Mouse (Mus musculus) spleen, adult 12 weeks (tissue): Measurements from ENCODE around the gene Spint2.
A peak's percentile ranks its signal among the peaks of the same experiment; 100 is the strongest.

Experiments used
- DNase-seq: peaks from one replicate; pipeline ENCODE4 v3.0.0; 2022; ENCODE audit warnings: low spot score

Gene Spint2

DNA sequence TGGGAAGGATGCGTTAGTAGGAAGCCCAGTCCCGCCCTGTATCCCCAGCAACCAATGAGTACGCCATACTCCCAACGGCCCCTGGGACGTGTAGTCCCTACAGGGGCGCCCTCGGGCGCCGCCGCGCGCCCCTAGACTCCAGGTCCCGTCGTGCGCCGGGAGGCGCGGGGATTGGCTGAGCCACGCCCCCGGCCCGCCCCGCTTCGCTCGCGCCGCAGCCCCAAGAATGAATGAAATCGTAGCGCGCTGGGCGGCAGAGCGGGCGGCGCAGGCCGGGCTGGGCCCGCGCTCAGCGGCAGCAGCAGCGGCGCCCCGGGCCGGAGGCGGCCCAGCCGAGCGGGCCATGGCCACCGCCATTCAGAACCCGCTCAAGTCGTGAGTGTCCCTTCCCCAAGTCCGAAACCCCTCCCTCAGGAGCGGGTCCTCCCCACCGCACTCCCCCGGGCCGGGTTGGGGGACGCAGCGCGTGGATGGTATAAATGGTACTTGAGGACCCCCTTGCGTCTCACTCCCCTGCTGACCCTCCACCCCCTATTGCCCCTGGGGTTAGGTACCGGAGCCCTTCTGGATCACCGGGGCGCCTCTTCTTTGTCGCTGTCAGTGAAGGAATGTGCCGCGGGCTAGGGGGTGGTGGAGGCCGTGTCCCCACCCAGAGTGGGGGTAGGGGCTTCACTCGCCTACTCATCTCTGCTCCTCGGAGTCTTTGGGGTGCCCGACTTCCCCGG is 22.2 kb upstream of the Spint2 start, which contains the start of gene Dpf1:
Gene Dpf1, plus strand, starts transcription at position 214 of the 725 bp plus-strand sequence.
- DNase-seq: no peak

DNA sequence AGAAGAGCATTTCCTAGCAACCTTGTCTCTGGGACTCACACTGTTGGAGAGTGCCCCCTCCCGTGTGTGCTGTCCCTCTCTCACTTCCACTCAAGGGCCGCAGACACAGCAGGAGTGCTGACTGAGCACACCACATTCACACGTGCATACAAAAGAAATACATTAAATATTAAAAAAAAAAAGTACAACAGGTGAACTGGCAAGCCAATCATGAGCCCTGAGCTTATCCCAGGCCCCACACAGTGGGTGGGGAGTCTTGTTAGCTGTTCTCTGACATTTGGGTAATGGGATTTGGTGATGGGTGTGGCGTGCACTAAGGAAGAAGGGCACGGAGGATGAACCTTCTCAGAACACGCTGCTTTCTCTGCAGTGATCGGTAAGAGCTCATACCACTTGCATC is 20.9 kb upstream of the Spint2 start:
- DNase-seq: no peak

DNA sequence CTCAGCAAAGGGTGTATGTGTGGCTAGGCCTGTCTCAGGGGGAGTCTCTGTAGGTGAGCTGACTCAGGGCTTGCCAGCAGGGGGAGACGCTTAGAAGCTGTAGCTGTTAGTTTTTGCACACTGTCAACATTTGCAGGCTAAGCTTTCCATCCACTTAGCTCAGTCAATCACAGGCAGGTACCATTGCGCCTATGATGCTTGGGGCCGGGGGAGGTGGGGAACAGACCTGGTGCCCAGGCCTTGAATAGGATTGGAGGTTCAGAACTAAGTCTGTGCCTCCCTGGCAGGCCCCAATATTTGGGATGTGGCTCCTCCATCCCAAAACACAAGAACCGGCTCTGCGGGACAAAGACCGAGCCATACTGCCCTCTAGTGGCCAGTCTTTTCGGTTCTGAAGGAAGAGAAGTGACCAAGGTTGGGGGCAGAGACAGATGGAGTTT is 19.4 kb upstream of the Spint2 start:
- DNase-seq: peak; percentile 17

DNA sequence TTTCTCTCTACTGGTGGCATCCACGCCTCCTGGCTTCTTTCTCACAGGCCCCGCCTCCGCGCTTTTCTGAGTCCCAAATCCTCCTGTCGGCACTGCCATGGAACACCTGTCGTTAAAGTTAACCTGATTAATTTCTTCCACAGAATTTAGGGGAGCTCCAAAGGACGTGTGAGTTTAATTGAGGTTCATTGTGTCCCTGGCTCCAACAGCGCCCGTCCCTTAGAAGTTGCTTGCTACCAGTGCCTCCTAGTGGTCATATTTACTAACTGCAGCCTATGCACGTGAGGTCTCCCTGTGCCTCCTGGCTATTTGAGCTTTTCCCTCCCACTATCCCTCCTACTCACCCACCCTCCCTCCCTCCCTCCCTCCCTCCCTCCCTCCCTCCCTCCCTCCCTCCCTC is 15.3 kb upstream of the Spint2 start:
- DNase-seq: peak; percentile 15

DNA sequence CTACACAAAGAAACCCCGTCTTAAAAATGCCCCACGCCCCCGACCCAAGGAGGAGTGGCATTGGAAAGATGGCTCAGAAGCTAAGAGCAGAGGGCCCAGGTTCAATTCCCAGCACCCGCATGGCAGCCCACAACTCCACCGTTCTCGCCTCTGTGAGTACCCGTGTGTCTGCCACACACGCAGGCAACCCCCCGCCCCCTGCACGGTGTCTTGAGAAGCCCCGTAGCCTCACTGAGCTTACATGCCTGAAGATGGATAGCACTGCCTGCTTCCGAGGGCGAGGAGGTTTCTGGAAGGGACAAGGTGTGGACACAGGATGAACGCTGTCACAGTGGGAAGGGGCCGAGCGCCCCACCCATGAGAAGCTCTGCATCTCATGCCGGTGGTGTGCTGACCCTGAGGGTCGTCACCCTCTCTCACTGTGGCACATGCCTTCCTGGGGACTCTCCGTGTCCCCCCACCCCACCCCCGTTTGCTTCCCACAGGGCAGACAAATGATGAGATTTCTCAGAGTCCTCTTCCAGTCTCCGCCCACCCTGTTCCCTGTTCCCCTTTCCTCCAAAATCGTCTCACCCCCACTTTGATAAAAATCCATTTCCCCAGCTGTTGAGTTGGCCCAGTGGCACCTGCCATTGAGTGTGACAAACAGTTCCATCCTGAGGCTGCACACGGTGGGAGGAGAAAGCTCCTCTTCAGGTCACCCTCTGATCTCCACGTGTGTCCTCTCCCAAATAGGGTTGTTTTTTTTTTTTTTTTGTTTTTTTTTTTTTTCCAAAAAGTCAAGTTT is 14.3 kb upstream of the Spint2 start:
- no peak for DNase-seq

DNA sequence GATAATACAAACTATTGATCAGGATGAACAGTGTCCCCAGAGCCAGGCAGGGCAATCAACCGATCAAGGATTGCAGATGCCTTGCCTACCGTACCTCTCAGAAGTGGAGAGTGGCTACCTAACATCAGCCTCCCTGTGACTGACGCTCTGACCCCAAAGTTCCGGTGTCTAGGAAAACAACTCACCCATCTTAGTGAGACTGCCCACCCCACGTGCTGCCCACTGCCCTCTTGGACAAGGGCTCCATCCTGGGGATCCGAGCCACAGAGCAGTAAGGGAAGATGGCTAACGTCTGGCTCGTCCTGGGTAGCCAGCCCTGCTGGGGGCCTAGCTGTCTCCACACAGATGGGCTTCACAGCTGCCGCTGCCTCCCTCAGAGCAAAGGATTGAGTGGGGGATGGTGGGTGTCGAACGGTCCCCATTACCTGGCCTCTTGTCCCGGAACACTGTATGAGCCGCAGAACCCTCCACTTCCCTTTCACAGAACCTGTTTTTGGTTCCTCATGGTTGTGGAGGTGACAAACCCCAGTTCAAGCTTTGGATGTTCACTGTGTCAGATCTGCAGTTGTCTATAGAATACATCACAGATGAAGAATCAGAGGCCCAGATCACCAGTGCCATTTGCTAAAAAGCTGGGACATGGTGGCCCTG is 12.5 kb upstream of the Spint2 start:
- no peak for DNase-seq

DNA sequence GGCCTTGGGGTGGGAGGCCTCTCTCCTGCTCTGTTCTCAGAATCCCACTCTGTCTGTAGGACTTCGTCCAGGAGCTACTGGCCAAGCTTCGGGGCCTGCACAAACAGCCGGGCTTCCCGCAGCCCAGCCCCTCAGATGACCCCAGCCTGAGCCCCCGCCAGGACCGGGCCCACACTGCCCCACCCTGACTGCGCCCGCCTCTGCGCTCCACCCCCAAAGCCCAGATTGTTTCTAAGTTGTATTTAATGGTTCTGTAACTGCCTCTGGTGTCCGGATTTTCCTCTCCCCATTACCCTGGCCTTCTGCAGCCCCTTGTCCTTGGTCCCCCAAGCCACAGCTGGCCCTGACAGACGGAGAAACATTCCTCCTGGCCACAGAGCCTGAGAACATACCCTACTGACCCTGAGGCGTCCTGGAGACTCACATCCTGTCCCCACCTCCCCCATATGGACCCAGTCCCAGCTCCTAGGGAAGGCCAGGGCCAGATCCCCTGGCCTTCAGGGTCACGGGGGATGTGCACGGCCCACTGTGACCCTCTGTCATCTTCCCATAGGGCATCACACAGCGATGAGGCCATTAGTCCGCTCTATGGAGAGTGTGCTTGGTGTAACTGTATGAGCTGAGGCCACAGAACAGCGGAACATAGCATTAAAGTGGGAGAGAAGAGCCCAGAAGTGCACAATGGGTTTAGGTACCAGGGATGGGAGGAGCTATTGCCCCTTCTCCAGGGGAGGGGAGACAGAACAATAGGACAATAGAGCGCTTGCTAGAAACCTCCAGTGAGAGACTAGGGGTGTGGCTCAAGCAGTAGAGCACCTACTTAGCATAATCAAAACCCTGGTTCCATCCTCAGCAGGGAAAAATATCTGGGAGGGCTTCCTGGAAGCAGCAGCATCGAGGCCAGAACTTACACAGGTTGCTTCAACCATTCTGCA is 11.7 kb upstream of the Spint2 start:
- no peak for DNase-seq

DNA sequence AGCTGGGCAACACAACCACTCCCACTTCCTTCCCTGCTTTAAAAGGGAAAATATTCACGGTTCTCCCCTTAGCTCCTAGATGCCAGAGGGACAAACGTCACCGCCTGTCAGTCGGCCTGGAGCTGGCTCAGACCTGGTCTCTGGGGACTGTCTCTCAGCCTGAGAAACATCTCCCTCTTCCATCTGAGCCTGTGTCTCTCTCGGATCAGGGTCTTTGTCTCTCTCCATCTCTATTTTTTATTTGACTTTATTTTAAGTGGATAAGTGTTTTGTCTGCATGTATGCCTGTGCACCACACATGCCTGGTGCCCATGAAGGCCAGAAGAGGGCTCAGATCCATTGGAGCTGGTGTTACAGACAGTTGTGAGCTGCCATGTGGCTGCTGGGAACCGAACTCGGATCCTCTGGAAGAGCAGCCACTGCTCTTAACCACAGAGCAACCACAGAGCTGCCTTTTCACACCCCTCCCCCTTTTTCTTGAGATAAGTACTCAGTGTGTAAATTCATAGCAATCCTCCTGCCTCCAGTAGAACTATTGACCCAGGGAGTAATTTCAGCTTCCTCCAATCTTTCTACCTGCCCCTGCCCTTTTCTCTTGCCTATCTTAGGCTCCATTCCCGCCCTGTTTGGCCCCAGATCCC is 10.9 kb upstream of the Spint2 start:
- no peak for DNase-seq

DNA sequence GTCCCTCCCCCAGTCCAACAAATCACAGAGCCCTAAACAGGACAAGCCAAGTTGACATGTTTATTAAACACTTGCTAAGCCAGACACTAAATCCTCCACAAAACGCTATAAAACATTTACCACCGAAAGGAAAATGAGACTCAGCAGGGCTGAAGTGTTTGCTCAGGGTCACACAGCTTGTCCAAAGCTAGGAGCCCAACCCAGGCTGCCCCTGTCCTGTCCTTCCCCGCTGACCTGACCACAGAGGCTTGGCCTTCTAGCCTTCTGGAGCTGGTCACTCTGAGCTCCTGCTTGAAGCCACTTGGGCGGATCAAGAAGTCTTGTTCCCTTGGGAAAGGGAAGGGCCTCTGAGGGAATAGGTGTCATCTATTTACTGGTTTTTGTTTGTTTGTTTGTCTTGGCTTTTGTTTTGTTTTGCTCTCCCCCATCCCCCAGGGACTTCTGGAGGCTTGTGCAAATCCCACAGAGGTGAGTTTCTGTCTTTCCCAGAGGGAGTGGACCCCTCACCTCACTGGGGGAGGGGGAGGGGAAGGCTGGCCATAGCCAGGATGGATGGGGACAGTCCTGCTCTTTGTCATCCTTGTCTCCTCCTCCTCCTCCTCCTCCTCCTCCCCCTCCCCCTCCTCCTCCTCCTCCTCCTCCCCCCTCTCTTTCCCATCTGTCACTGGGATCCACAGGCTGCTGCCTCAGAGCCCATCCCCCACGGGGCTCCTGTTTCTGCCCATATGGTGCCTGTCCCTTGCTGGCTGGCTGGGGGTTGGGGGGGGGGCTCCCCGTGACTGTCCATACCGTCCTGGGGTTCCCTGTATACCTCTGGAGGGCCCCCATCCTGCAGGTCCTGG is 10.1 kb upstream of the Spint2 start:
- no peak for DNase-seq

DNA sequence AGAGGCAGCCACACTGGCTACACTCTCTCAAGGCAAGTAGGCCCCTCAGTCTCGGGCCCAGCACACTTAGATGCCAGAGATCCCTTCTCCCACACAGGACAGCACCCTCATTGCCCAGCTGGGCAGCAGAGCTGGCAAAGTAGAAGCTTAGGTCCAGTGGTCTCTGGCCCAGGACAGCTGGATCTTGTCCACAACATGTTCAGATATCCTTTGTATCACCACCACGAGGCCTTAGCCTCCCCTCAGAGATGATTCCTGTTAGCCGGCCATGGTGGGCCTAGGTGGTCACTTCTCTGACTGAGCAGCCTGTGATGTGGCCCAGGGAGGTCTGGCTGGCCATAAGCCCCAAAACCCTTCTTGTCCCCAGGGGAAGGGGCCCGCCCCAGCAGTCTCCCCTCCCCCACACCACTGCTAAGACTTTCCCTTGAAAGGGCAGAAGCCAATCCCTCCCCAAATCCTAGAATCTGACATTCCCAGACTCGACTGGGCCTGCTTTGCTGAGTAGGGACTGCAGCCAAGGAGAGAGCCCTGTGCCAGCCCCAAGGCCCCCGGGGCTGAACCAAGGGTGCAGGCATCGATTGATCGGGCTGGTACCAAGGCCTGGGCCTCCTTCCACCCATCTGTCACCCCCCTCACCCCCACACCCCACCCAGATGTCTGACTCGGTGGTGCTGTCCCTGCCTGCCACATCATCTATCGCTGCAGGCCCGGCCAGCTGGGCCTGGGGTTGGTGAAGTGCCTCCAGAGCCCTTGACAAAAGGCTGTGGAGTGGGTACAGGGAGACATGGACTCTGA is 9.2 kb upstream of the Spint2 start:
- DNase-seq: no peak

DNA sequence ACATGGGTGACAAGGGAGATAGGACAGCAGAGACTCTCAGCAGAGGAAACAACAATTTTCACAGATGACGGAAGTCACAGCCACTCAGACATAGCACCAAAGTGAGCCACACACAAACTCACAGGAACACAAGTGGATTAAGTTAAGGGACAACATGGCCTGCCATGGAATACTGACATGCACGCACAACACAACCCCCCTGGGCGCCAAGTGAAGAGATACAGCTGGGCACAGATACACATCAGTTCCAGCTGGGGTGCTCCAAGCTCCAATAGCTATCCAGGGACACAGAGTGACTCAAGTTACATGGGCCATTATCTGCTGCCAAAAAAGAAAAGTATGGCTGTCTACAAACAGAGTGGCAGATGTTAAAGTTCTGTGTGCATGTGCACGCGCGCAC is 8.1 kb upstream of the Spint2 start:
- no peak for DNase-seq

DNA sequence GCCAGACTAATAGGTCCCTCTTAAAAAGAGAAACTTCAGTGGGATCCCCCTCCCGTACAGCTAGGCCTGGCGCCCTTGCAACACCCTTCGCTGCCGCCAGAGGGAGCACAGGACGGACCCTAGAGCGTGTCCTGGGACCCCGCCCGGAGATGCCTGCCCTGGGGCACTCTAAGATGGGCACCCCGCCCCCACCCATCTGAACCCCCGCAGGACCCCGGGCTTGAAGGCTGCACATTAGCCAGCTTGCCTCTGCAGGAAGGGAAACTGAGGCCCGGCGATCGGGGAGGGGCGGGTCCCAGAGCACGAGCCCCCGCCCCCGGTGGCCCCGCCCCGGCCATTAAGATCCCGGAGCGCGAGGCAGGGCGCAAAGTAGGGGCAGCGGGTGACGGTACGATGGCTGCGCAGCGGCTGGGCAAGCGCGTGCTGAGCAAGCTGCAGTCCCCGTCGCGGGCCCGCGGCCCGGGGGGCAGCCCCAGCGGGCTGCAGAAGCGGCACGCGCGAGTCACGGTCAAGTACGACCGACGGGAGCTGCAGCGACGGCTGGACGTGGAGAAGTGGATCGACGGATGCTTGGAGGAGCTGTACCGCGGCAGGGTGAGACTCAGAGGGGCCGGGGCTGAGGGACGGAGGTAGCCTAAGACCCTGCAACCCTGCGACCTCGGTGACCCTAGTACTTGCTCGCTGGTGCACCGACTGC is 7.4 kb upstream of the Spint2 start, which contains the start of gene Ppp1r14a:
Gene Ppp1r14a, plus strand, starts transcription at position 367 of the 697 bp plus-strand sequence.
- DNase-seq: peak; percentile 40

DNA sequence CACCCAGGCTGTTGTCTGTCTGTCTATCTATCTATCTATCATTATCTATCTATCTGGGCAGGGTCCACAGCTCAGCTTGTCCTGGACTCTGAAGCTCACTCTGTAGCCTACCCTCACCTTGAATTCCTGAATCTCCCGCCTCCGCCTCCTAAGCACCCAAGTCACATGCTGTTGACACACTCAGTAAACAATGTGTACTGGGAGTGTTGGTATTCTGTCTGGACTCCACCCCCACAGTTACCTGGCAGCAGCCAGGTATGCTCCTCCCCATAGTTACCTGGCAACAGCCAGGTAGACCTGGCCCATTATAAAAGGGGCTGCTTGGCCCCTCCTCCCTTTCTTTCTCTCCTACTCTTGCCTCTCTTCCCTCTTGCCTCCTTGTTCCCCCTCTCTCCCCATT is 6.4 kb upstream of the Spint2 start:
- no peak for DNase-seq

DNA sequence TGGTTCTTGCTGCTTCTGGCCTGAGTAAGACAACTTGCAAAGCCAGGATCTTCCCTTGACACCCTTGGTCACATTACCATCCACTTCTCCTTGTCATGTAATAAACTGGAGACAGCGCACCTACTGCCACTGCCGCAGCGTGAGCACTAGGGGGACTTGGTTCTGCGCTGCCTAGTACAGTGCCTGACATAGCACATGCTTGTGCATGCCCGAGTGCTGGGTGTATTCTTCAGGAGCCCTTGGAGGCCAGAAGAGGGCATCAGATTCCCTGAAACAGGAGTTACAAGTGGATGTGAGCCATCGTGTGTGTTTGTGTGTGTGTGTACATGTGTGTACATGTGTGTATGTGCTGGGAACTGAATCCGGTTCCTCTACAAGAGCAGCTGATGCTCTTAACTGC is 5.8 kb upstream of the Spint2 start:
- no peak for DNase-seq

DNA sequence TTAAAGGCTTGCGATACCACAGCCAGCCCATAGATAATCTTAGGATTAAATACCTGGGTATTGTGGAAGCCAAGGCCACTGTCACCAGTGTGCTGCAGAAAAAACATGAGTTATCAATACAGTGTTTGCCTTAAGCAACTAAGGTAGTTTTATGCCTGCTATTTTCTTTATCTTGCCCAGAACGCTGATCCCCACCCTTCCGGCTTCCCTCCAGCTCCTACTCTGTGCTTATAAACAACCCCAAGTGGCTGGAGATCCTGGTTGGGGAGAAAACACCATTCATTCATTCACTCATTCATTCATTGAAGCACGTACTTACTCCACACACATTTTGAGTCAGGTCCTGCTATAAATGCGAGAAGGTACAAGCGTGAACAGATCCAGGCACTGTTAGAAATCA is 2.8 kb upstream of the Spint2 start:
- DNase-seq: no peak

DNA sequence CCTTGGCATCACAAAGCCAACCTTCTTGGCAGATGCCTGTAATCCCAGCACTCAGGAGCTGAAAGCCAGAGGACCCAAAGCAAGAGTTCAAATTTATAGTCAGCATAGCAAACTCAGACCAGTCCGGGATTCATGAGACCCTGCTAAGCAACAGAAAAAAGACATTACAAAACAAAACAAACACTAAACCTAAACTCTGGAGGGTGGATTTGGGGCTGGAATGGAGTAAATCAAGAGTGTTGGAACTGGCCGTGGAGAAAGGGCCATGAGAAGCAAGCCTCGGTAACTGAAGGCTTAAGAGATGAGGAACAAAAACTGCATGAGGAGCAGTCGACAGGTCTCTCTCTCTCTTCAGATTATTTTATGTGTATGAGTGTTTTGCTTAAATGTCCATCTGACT is 2.2 kb upstream of the Spint2 start:
- DNase-seq: no peak

DNA sequence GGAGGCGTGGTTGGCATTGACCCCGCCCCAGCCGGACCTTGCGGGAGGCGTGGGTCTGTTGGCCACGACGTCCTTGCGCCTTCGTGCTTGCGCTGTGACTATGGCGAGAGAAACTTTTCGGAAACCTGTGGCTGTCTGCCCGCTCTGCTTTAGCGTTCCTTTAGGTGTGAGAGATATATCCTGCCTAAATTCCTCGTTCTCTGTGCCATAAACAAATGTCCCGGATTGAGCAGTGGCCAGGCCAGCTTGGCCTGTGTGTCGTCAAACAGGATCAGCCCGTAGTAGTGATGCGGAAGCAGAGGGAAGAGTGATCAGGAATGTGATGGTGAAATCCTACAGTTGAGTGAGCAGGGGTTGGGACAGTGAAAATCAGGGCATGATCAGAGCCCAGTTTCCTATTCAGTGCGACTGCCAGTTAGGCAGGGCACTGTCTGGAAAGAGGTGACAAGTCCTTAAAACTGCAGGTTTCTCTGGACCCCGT is 402 bp upstream of the Spint2 start:
- no peak for DNase-seq

DNA sequence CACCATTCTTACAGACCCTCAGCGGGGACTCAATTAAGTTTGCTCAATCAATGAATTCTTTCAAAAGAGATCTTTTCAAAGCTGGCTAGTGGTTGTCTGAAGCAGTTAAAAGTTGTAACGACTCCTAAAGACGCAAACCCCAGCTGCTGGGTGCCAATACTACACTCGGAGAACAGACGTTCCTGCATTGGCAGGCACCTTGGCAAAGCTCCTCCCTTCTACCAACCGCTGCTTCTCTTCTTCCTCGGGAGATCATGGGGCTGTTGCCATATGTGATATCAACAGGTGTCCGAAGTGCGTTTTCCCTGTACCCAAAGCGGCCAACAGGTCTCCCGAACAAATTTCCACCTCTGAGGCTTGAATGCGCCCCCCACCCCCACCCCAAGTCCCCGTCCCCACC is 911 bp downstream of the Spint2 start:
- DNase-seq: no peak

DNA sequence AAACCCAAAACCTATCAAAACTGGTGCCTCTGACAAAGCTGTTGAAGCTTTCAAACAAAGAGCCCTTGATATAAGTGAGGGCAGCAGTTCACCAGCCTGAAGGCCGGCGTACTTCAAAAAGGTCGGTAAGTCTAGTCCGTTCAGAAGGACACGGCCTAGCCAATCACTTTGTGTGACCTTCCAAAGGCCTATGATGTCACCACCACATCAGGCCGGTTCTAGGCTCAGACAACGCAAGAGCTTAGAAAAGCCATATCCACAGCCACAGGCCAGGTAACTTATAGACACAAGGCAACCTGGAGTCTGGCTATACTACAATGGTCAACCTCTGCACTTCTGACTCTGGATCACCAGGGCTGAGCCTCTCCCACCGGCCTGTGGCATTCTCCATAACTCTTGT is 1.8 kb downstream of the Spint2 start:
- DNase-seq: no peak
